Mouse (Mus musculus) heart, embryonic 11.5 days (tissue): ENCODE measurements around the gene Nap1l4. TPM values are rescaled to one million over a fixed set of nuclear protein-coding genes. Genes with fewer than 3 reads are reported as not detected.
A peak's percentile ranks its signal among the peaks of the same experiment; 100 is the strongest.

Experiments used
- ATAC-seq: fragments of 200-750 bp; cut with Nextera tagmentation; replicated peaks from 2 replicates; pipeline ENCODE4 v1.8.0; 2017; ENCODE audit warnings: moderate library complexity; ENCODE audit not compliant: insufficient number of reproducible peaks, low FRiP score, low TSS enrichment
- H3K27ac ChIP-seq: fragments of 300-500 bp; sonication (generic); 2 replicates; pipeline ENCODE4 v1.5.1; 2014; ENCODE audit warnings: mild to moderate bottlenecking, low read depth, low read length
- H3K27me3 ChIP-seq: fragments of 300-500 bp; sonication (generic); 2 replicates; pipeline ENCODE4 v1.6.1; 2014; ENCODE audit warnings: mild to moderate bottlenecking, low read length, mixed read lengths; ENCODE audit not compliant: control insufficient read depth, insufficient read depth
- H3K36me3 ChIP-seq: fragments of 300-500 bp; sonication (generic); 2 replicates; pipeline ENCODE4 v1.6.1; 2014; ENCODE audit warnings: mild to moderate bottlenecking, low read length, moderate library complexity, mixed read lengths; ENCODE audit not compliant: control insufficient read depth, insufficient read depth
- H3K4me1 ChIP-seq: fragments of 300-500 bp; sonication (generic); 2 replicates; pipeline ENCODE4 v1.6.1; 2014; ENCODE audit warnings: low read length; ENCODE audit not compliant: control insufficient read depth, insufficient read depth
- H3K4me2 ChIP-seq: fragments of 300-500 bp; sonication (generic); 2 replicates; pipeline ENCODE4 v1.6.1; 2014; ENCODE audit warnings: mild to moderate bottlenecking, moderate library complexity
- H3K4me3 ChIP-seq: fragments of 300-500 bp; sonication (generic); 2 replicates; pipeline ENCODE4 v1.5.1; 2014; ENCODE audit warnings: low read depth, low read length
- H3K9ac ChIP-seq: fragments of 300-500 bp; sonication (generic); 2 replicates; pipeline ENCODE4 v1.6.1; 2014; ENCODE audit warnings: mild to moderate bottlenecking, low read depth, low read length, moderate library complexity
- H3K9me3 ChIP-seq: fragments of 300-500 bp; sonication (generic); replicated peaks from 2 replicates; pipeline ENCODE4 v1.6.1; 2016; ENCODE audit warnings: low read length; ENCODE audit not compliant: control insufficient read depth
- WGBS: fragments of 180-500 bp; shearing (Covaris S2); extraction: QIAGEN DNeasy Blood & Tissue Kit; methylation state at CpG from one replicate; pipeline ENCODE4 v1.1.7; 2014; ENCODE audit not compliant: insufficient replicate concordance; 5-methylcytosine and 5-hydroxymethylcytosine counted together
- polyA plus RNA-seq: library from polyadenylated mRNA; unstranded; fragments of >200 nt; fragmentation: Nextera tagmentation; extraction: Ambion mirVana; gene quantifications from 2 replicates; pipeline ENCODE4 v1.2.1, GENCODE M21; 2014

The Nap1l4 gene
- polyA plus RNA-seq, 1 experiment from 2014 or later: 121 TPM

DNA sequence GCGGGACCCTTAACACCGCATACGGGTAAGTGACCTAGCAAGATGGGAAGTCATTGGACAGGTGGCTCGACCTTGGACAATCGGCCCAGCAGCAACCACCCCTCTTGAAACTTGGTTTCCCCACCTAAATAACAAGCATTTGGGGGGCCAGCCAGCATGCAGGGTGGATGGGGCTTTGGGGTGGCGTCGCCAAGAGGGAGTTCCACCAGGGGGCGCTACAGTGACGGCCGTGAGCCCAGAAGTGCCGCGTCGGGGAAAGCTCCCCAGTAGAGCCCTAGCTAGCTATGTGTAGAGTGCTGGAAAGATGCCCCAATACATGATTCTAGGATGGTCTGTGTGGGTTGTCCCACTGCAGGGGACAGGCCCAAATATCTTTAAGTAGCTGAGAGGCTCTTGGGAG lies 68.4 kb downstream of the Nap1l4 start:
- Histone ChIP-seq H3K9ac (no peak overlapping the region), H3K4me3 (no peak overlapping the region), H3K4me1 (no peaks in the 10 kb centered on the region), H3K27me3 (peaks cover 23% of the 10 kb centered on the region), H3K9me3 (no peaks in the 10 kb centered on the region), H3K36me3 (no peaks in the 10 kb centered on the region), H3K4me2 (no peak overlapping the region), H3K27ac (no peak overlapping the region)
- ATAC-seq: no peak
- 21% methylated on average over 13 of the region's 13 CpGs for WGBS

DNA sequence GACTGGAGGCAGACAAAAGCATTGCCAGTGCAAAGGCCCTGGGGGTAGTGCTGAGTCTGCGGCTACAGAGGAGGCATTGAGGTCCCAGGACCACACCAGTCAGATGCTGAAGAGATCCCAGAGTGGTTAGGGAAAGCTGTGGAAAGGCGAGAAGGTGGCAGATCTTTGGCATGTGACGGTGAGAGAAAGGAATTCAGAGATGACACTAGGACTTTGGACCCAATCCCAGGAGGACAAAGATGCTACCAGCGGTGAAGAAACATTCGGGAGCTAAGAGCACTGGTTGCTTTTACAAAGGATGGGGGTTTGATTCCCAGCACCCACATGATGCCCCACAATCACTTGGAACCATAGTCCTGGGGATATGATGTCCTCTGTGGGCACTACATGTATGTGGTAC lies 71.1 kb downstream of the Nap1l4 start:
- Histone ChIP-seq H3K9ac (no peak overlapping the region), H3K4me2 (no peak overlapping the region), H3K4me3 (no peak overlapping the region), H3K4me1 (no peaks in the 10 kb centered on the region), H3K27me3 (peaks cover 18% of the 10 kb centered on the region), H3K9me3 (no peaks in the 10 kb centered on the region), H3K36me3 (no peaks in the 10 kb centered on the region), H3K27ac (no peak overlapping the region)
- no peak for ATAC-seq
- WGBS: 73% methylated on average over 5 of the region's 5 CpGs

DNA sequence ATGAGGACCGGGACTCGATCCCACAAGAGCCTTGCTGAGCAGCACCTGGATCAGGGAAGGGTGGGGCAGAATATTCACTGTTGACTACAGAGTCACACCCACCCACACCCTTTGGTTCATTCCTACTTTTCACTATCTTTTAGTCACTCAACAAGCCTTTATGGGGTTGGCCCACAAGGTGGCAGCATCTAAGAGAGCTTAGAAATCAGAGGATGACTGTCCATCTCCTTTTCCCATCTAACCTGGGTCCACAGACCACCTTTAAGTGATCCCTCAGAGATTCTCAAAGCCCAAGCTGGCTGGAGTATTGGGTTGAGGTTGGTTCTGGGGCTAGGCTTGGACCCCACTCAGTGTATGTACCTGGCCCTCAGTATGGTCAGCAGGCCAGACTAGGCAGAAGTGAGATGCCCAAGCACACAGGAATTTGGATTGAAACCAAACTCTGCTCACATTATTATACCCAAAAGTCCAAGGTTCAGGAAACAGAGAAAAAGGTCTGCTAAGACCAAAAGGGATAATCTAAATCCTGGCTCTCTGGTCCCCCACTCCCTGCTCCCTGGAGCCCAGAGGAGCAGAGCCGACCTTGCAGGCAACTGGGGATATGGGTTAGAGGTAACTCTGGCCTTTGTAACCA lies 72.1 kb downstream of the Nap1l4 start:
- Histone ChIP-seq H3K4me1 (no peaks in the 10 kb centered on the region), H3K4me3 (no peak overlapping the region), H3K9ac (no peak overlapping the region), H3K27ac (no peak overlapping the region), H3K9me3 (no peaks in the 10 kb centered on the region), H3K27me3 (peaks cover 16% of the 10 kb centered on the region), H3K4me2 (no peak overlapping the region), H3K36me3 (no peaks in the 10 kb centered on the region)
- ATAC-seq: no peak
- 73% methylated on average over 3 of the region's 3 CpGs for WGBS

DNA sequence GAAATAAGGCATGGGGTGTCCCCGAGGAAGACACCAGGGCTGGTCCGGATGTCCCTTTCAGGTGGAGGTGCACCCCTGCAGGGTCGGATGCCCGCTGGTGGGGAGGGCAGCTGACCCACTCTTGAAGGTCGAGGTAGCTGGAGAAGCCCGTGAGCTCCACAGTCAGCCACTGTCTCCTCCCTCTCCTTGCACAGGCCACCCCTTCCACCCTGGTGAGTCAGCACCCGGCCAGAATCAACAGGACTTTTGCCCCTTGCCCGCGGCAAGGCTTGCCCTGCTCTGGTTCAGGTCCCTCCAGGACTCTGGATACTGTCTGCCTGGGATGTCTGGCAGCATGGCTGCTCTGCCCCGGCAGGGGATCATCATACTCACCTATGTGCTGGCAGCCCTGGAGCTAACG lies 73.0 kb downstream of the Nap1l4 start:
- WGBS: 60% methylated on average over 11 of the region's 11 CpGs
- Histone ChIP-seq H3K4me2 (no peak overlapping the region), H3K9me3 (no peaks in the 10 kb centered on the region), H3K4me3 (no peak overlapping the region), H3K4me1 (no peaks in the 10 kb centered on the region), H3K9ac (no peak overlapping the region), H3K27me3 (peaks cover 11% of the 10 kb centered on the region), H3K27ac (no peak overlapping the region), H3K36me3 (no peaks in the 10 kb centered on the region)
- no peak for ATAC-seq

DNA sequence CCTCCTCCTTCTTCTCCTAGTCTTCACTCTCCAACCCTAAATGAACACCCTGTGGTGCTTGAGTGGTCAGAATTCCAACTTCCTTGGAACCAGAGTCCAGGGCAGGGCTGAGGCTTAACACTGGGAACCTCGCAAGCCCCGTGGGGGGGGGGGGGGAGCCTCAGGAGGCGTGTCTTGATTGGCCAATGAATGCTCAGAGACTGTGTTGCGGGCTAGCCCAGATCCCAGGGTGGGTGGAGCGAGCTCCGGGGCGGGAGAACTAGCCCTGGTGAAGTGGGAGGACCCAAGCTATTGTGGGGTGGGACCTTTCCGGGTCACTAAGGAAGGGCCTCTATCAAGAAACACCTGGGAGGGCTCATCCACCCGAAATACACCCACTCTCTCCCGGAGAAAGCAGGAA lies 74.1 kb downstream of the Nap1l4 start:
- Histone ChIP-seq H3K4me2 (no peak overlapping the region), H3K4me1 (peaks cover under 1% of the 10 kb centered on the region; the same call in 1 of the 2 replicates), H3K36me3 (no peaks in the 10 kb centered on the region), H3K4me3 (no peak overlapping the region), H3K27me3 (peaks cover 9% of the 10 kb centered on the region; the same call in 1 of the 2 replicates), H3K9ac (no peak overlapping the region), H3K27ac (no peak overlapping the region), H3K9me3 (no peaks in the 10 kb centered on the region)
- 23% methylated on average over 9 of the region's 10 CpGs for WGBS
- no peak for ATAC-seq

DNA sequence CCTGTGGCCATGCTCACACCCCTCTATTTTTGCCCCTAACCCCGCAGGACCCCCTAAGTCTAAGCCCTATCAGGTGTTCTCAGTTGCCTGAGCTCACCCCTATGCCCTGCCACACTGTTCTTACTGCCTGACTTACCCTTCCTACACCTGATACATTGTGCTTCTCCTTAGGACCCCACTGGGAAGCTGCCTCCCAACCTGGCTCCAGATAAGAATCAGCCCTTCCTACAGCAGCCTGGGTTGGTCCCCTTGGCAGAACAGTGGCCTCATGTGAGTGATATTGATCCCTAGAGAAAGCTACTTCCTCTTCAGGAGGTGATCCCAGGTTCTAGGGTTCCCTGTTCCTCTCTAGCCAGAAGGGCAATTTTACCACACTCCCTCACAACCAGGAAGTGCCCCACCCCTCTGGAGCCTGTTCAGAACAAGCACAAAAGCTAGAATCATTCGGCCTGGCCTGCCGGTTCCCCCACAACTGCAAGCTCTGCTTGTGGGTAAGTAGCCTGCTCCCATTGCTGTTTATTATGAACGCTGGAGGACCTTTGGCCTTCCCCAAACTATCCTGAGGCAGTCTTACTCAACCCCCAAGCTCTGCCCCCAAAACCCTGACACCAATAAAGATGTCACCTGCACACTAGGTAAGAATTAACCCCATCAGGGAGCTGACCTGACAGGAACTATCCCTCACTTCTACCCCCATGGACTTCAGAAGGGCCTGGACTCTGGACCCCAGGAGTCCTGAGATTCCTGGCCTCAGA lies 75.4 kb downstream of the Nap1l4 start, which contains the start of gene Slc22a18:
TSS of gene Slc22a18 (plus strand) at position 390 of the 755 bp plus-strand sequence.
- peak within 1 kb of the TSS; percentile 29; the same call in 1 of the 2 replicates for H3K4me2 ChIP-seq
- no peak within 1 kb of the TSS for H3K4me3 ChIP-seq
- 39% methylated on average over 4 of the region's 4 CpGs for WGBS
- H3K9ac ChIP-seq: no peak within 1 kb of the TSS
- H3K36me3 ChIP-seq: no peaks in the 10 kb centered on the region
- H3K27ac ChIP-seq: no peak within 1 kb of the TSS
- 0 out of 2 replicates have a peak, but pooled peaks cover 3% of the 10 kb centered on the region for H3K27me3 ChIP-seq
- H3K4me1 ChIP-seq: peaks cover 5% of the 10 kb centered on the region; the same call in 1 of the 2 replicates
- no peaks in the 10 kb centered on the region for H3K9me3 ChIP-seq
- ATAC-seq: no peak

DNA sequence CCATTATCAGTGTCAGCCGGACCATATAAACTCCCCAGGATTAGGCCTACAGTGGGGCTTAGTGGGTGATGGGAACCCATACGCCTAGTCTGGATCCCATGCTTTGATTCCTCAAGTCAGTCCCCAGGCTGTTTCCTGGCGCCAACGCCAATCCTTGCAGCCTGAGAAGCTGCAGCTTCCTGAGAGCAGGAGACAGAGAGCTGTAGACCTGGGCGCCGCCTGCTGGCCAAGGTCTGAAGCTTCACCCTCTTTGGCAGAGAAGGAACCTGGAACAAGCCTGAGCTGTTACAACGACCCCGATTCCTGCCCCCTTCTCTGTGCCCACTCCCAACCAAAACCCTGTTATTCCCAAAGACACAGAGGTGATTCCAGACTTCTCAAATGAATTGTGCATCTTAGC lies 79.0 kb downstream of the Nap1l4 start:
- Histone ChIP-seq H3K4me2 (peak overlapping the region; percentile 3; the same call in 1 of the 2 replicates), H3K9me3 (no peaks in the 10 kb centered on the region), H3K4me3 (no peak overlapping the region), H3K27me3 (peaks cover 3% of the 10 kb centered on the region; the same call in 1 of the 2 replicates), H3K9ac (no peak overlapping the region), H3K4me1 (peaks cover 11% of the 10 kb centered on the region; the same call in 1 of the 2 replicates), H3K36me3 (no peaks in the 10 kb centered on the region), H3K27ac (no peak overlapping the region)
- 16% methylated on average over 8 of the region's 8 CpGs for WGBS
- no peak for ATAC-seq

DNA sequence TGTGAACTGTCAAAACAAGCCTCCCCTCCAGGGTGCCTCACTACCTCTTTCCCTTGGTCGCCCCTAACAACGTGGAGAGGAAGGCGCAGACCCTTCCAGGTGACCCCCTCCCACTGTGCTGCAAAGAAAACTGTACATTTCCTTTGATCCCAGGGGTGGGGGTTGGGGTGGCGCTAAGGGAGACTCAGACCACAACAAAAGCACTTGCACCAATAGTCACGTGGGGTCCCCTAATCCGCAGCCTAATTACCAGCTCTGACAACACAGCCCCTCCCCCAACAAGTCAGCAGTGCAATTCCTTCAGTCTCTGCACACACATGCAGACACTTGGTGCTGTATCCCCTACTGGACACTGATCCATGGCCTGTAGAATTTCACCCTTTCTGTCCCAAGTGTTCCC lies 81.2 kb downstream of the Nap1l4 start:
- Histone ChIP-seq H3K4me2 (no peak overlapping the region), H3K9ac (no peak overlapping the region), H3K27me3 (peaks cover 9% of the 10 kb centered on the region; the same call in 1 of the 2 replicates), H3K9me3 (no peaks in the 10 kb centered on the region), H3K36me3 (no peaks in the 10 kb centered on the region), H3K27ac (no peak overlapping the region), H3K4me3 (no peak overlapping the region), H3K4me1 (peaks cover 19% of the 10 kb centered on the region; the same call in 1 of the 2 replicates)
- 19% methylated on average over 6 of the region's 6 CpGs for WGBS
- no peak for ATAC-seq
